Mouse (Mus musculus) left cerebral cortex, adult 18-20 months (tissue): ENCODE measurements around the gene Prss30. TPM values are rescaled to one million over a fixed set of nuclear protein-coding genes. Genes with fewer than 3 reads are reported as not detected.

Experiments
- DNase-seq, 2 experiments: peaks; one replicate each; pipeline ENCODE4 v3.0.0; 2021 to 2022; ENCODE audit warnings: low spot score in 2 of 2, mixed read lengths in 1 of 2
- long read RNA-seq, 2 experiments: library from polyadenylated mRNA; stranded (forward); transcript quantifications; one replicate each; pipeline ENCODE4 v2.0.0; 2021
- total RNA-seq, 2 experiments: library from RNA; stranded (reverse); gene quantifications; 2 replicates each; pipeline ENCODE4 v1.2.3; 2021

Prss30 gene
- under 1 TPM in 1 of 2 experiments, not detected in 1; 0.45 TPM for total RNA-seq
- long read RNA-seq, experiment 1: 0 reads
- long read RNA-seq, experiment 2: 0 reads

DNA sequence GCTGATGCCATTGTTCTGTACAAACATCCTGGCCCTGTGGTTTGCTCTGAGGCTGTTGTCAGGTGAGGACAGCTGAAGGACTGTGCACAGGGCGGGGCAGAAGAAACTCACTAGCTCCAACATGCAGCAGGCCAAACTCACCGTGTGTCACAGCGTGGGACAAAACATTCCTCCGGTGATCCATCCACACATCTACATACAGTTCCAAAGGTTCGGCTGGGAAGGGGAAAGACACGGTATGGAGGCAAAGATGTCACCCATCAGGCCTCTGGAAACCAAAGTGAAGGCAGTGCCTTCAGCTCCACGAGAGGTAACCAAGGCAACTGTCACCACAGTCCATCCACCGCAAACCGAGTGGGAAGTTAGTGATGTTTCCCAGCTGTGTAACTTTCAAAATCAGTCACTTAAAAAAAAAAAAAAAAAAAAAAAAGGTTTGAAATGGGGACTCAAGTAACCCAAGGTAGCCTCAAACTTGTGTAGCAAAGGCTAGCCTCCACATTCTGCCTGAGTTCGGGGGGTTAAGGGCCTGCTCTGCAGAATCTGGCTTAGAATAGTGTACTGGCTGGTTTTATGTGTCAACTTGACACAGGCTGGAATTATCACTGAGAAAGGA is at the start of gene Prss30:
Gene Prss30 (minus strand): TSS at position 270 of the 613 bp plus-strand sequence.
- DNase-seq: no peak

DNA sequence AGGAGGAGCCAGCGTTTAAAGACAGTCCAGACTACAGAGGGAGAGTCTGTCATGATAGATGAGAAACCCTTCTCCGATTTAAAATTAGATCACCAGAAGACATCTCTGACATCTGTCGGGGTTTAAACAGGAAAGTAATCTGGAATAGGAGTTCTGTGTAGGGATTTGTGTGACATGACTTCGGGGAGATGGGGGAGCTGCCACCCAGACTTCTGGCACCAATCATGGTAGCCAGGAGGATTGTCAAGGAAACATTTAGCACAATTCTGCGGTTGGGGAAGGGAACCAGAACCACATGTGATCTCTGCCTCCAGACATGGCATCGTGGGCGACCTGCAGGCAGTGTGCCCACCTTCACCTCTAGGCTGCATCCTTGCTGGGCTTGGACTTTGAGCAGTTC is 49.1 kb upstream of the Prss30 start:
- DNase-seq: no peak

DNA sequence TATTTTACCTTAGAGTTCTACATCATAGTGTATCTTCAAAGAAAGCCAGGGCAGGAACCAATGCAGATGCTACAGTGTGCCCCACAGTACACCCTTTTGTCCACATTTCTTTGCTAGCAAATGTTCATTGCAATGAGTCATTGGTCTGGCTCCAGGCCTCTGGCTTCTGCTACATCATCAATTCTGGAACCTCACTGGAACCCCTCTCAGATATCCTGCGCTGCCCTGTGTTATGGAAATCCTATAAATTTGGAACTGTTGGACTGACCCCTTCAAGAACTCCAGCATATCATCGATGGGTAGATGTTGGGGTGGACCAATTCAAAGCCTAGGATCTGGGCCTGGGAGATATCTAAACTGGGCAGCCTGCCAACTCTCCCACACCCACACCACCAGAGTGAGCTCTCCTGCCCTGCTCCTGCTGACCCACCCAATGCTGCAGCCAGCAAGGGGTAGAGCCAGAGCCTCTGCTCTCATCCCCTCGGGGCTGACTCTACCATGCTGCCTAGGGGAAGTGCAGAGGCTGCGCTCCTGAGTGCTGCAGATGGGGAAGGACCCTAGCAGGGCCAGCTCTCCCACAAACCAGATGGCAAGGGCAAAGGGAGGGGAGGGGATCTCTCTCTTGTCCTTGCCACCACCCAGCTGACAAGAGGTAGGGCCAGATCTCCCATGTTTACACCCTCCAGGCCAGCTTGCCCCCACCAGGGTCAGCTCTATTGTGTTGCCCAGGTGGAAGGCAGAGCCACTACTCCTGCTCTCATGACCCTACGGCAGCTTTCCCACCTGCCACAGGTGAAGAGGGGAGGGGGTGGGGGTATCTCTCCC is 41.2 kb upstream of the Prss30 start:
- DNase-seq: no peak

DNA sequence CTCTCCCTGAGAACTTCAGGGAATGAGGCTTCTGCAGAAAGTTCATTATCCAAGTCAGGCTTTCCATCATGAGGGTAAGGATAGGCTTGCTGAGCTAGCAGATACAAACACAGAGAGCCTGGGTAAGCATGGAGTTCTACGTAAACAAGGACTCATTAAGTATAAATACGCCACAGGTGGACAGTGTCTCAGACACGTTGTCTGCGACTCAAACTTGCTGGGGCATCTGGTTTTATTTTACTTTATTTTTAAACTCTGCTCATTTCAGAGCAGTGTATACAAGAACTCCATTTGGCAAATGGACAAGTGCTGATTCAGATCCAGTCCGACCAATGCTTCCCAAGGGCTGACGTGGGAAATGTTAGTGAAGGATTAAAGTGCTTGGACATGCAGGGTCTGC is 40.3 kb upstream of the Prss30 start:
- DNase-seq: no peak

DNA sequence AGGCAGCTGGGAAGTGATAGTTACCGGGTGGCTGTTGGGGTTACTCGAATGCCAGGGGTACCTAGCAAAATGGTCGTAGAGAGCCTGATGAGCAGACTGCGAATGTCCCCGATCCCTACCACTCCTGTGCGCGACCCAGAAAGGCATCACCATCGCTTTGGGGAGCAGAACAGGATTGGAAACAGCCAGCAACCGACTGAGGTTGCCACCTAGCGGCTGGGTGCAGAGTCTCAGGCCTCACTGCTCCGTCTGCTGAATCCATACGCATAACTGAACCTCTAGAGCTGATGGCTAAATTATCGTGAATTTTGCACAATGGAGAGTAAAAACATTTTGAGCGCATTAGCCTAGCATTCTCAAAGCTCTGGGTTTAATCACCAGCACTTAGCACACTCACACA is 35.4 kb upstream of the Prss30 start:
- DNase-seq: peak; percentile 34 to 43

DNA sequence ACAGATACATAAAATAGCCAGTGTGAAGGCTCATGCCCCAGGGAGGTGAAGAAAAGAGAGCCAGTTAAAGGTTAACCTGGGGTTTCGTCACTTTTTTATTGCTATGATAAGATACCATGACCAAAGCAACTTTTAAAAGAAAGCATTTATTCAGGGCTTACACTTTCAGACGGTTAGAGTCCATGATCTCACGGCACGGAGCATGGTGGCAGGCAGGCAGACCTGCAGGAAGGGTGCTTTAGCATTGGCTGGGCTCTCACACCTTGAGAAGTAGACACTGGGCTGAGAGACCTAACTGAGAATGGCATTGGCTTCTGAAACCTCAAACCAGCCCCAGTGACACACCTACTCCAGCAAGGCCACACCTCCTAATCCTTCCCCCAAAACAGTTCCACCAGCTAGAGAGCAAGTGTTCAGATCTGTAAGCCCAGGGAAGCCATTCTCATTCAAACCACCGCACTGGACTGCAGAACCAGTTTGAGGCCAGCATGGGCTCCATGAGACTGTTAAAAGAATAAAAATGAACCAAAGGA is 34.1 kb upstream of the Prss30 start:
- no peak for DNase-seq

DNA sequence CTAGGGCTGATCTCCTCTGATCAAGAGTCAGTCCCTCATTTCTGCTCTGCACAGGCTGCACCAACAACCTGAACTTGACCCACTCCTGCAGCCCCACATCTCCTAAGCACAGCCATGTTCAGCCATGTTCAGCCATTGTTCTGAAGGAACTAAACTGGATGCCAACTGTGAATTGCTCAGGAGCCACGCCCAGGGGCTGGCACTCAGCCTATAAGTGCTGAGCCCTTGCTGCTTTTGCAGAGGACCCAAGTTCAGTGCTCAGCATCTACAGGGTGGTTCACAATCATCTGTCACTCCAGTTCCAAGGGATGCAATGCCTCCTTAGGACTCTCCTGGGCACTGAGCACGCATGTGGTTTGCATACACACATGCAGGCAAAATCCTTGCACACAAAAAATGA is 32.6 kb upstream of the Prss30 start:
- no peak for DNase-seq

DNA sequence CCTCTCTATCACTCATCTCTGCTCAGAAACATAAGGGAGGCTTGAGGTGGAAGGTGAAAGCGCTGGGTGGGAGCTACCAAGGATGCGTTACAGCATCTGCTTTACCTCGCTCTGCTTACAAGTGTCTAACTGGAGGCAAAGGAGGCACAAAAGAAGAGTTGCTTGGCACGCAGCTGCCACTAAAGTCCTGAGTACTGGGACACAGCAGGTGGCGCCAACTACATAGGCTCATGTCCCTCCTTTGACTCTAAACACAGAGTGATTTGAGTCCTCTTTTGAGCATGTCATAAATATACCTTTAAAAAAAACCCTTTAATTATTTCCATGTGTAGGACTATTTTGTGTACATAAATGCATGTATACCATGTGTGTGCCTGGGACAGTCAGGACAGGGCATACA is 29.3 kb upstream of the Prss30 start:
- no peak for DNase-seq

DNA sequence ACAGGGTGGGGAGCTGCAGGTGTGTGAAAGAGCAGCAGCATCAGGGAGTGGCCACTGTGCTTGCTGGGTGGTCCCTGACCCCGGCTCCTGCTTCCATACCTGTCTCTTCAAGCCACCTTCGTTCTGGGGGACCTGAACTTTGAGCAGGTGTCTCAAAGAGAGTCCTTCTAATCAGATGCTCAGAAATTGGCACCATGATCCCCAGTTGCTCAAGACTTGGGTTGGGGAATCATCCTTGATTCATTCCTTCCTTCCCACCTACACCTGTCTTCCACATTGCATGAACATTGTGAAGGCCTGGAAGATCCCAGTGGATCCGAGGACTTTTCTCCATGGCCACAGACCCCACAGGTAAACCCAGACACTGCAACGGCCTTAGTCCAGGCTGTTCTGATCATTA is 27.7 kb upstream of the Prss30 start:
- no peak for DNase-seq

DNA sequence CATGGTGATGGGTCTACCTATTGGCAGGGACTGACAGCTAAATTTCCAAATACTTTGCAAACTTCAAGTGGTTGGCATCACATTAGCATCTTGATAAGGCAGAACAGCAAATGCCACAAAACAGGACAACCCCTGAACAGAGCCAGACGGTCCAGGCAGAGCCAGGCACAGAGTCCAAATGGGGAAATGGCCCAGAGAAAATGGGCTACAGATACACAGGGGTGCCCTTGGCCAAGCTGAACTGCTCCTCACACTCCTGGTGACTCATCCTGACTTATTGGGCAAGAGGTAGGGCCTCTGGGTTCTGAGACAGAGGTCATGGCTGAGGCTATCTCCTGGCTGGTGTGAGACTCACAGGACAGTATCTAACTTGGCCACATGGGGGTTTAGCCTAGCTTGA is 27.0 kb upstream of the Prss30 start:
- DNase-seq: no peak

DNA sequence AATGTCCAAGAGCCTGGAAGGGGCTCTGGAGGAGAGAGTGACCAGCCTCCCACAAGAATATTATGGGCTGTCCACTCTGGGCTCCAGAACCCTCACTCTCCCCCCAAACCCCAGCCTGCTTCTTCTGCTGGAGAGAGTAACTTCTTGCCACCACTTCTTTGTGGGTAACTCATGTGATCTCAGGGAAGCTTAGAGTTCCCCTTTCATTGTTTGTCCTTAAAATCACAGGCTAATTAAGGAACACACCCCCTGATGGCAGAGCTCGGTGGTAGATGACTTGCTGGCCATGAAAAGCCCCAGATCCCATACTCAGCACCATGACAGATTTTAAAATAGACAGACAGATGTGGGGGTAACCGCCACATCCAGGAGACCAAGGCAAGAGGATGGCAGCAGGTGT is 26.6 kb upstream of the Prss30 start:
- no peak for DNase-seq

DNA sequence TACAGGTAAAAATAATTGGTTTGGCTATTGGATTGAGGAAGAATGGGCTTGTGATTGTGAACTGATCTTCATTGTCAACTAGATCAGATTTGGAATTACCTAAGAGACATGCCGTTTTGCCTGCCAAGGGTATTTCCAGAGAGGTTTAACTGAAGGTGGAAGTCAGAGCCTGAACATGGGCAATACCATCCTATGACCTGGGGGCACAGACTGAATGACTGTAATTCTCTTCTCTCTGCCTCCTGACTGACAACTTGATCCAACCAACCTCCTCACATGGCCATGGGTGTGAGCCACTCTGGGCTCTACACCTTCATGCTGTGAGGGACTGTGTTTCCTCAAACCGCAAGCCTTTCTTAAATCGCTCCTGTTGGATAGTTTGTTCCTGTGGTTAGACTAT is 24.7 kb upstream of the Prss30 start:
- DNase-seq: no peak

DNA sequence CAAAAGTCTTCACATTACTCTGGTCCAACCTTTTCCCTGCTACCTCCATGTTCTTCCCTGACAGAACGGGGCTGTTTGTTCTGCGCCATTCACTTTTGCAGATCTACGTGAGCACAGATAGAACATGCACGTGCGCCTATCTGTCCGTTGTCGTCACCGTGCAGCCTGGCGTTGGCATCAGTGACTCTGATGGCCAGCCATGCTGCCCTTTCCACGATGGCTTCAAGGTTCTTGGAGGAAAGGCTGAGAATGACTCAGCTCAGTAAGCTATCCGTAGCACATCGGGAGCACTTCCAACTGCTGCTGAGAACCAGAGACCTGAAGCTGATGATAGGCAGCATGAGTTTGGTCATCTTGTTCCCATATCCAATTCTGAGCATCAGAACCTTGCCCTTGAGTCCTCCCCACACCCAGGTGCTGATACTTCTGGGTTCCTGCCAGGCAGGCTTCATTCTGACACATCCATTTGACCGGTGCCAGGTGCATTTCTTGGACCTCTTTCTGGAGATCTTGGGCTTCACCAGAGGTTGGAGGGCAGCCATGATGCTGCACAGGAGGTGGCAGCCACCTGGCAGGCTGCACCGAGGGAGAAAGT is 23.8 kb upstream of the Prss30 start:
- DNase-seq: no peak

DNA sequence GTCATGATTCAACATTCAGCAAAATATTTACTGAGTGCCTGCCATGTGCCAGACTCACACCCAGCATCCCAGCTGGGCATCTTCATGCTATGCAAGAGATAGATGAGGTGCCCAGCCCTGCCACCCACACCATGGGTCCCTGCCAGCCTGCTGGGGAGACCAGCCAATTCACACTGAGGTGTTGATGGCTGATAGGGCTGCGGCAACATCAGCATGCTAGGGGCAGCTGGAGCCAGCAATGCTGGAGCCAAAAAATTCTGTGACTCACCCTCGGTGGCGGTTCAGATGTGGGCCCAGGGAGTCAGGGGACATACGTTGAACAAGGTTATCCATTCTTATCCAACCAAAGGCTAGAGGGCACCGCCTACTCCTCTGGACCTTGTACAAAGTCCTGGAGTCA is 20.0 kb upstream of the Prss30 start:
- DNase-seq: peak; percentile 86 to 91

DNA sequence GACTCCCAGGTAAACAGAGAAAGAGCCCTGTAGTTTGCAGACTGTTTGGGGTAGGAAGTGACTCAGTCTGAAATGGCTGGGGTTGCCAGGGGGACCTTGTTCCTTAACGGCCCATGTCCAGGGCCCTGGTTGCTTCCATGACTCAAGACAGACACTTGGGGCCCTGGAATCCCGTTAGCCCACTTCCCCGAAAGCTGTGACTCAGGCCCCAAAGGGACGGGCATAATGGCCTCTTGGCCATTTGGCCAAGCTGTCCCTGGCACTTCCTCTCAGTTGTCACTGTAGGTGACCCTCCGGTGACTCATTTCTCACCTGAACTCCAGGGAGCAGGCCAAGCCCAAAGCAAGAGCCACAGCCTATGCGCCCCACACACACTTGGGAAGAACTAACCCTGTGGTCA is 18.0 kb upstream of the Prss30 start:
- DNase-seq: no peak

DNA sequence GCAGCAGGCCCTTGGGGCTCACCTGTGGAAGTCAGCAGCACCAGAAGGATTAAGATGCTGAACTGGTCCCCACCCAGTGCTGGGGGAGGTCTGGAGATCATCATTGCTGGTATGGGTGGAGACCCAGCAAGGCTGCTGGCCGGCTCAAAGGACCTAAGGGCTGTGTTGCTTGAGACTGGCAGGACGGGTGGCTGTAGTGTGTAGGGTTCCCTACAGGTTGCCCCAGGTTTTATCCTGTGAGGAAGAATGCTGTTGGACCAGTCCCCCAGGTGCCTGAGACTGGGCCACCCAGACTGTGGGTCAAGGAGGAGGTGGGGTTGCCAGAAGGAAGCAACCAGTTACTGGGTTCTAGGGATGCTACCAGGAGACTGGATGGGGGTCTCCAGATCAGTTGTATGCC is 17.5 kb upstream of the Prss30 start, which contains the start of gene Prss22:
Gene Prss22 (minus strand): TSS at position 200 of the 400 bp plus-strand sequence.
- DNase-seq: no peak

DNA sequence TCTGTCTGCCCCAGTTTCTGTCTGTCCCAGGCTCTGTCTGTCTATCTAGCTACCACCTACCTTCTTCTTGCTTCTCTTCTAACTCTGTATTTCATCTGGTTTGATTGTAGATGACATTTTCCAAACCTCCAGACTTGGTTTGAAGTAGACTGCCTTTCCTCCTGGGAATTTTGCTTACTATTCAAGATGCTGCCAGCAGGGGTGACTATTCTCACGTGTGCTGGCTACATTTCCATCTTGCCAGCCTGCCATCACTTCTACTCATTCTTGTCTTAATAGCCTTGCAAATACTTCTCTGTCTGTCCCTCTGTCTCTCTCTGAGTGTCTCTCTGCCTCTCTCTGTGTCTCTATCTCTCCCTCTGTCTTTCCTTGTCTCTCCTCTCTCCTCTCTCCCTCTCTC is 15.1 kb upstream of the Prss30 start:
- DNase-seq: no peak

DNA sequence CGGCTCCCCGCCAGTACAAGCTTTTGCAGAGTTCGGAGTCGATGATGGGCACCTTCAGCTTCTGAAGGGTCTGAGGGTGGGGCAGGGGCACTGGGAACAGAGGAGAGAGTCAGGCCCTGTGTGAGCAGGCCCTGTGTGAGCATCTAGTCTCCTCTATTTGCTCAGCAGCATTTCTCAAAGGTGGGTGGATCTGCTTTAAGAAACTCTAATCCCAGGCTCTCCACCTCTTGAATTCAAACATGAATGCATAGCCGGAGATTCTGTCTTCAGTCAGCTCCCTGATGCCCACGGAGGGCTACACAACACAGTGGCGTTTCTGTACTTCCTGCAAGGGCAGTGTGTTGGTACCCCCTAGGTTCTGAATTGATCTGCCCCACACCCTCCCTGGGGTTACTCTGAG is 14.3 kb upstream of the Prss30 start:
- DNase-seq: no peak

DNA sequence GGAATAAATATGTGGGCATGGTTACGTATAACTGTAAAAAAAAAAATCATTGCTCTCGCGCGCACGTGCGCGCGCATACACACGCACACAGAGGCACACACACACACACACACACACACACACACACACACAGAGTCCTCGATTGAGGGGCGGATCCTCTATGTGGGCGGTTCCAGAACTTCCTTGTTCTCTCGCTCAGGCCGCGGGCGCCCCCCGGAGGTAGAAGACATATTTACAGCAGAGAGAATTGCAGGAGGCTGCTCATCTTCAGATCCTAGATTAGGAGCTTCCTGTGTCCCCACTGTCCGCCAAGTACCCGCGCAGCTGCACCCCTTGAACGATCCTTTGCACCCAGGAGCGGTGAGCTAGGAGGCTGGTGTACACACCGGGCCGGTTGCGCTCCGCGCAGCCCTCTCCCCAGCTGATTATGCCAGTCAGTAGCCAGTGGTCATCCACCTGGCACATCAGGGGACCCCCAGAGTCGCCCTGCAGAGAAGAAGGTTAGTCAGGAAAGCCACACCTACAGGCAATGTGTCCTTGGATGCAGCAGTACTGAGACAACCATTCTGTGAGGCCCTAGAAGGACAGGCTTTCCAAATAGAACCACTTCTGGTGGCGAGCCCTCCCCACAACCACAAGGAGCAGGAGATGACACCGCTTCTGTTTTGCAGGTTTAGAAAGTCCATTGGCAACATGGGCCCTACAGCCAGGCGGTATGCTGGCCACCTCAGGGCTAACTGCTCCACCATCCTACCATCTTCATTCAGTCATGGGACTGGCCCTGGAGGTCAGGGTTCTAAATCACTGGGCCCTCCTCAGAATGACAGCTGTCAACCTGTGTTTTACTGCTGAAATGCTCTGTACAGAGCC is 13.4 kb upstream of the Prss30 start:
- peak; percentile 94 to 97 for DNase-seq

DNA sequence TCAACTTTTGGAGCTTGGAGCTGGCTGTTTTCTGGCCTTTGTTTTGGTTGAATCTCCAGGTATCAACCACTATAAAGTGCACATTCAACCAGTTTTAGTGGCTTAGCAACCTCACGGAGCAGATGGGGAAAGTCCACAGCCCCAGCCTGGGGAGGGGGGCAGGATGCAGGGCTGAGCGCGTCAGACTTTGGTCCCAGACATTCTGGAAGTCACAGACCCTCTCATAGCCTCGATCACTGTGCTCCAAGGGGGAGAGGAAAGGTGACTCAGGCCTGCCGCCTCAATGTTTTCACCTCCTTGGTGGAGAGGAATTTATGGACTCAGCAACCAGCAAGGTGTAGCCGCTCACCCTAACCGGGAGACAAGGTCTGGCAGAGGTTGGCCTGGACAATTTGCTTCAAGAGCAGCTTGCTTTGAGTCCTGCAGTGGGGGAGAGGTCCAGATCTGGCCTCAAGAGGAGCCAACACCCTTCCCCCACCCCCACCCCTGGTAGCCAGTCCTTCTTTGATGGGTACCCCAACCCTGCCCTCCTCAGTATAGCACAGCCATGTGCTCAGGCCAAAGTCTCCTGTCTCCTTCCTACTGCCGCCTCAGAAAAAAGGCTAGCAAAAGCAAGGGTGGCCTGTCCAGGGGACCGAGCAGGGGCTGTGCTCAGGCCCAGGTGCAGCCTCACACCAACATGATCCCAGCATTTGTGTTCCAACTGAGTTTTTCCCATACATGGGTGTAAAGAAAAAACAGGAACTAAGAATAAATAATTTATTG is 12.6 kb upstream of the Prss30 start:
- no peak for DNase-seq
